Mouse (Mus musculus) frontal cortex, adult 2 months (tissue): ENCODE results near the gene Ube3c. TPM values are rescaled to one million over a fixed set of nuclear protein-coding genes. Genes with fewer than 3 reads are reported as not detected.
A peak's percentile ranks its signal among the peaks of the same experiment; 100 is the strongest.

Experiments used
- DNase-seq, 2 experiments: peaks; one replicate each; pipeline ENCODE4 v3.0.0; 2022; ENCODE audit warnings: low spot score in 1 of 2; ENCODE audit errors: extremely low spot score in 1 of 2
- polyA plus RNA-seq: library from polyadenylated mRNA; depleted of rRNA; stranded (reverse); fragments of >200 nt; gene quantifications from 2 replicates; pipeline ENCODE4 v1.2.3, GENCODE M21; 2012; rRNA removed

Ube3c gene
- polyA plus RNA-seq, 1 experiment = 37.9 TPM

- DNase-seq = no peak
Measured at GRCm38 (mm10) chr5:29665391-29665790, 96.3 kb downstream of the Ube3c start.

DNA sequence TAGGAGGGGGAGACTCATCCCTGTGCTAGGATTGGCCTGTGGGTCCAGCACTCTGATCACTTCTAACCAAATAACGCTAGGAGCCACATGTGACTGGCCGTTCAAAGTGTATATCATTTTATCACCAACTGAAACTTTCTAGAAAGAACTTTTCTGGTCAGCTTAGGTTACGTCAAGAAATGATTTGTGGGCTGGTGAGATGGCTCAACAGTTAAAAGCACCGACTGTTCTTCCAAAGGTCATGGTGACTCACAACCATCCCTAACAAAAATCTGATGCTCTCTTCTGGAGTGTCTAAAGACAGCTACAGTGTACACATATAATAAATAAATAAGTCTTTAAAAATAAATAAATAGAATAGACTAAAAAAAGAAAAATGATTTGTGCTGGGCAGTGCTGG is 103.5 kb downstream of the Ube3c start:
- no peak for DNase-seq

DNA sequence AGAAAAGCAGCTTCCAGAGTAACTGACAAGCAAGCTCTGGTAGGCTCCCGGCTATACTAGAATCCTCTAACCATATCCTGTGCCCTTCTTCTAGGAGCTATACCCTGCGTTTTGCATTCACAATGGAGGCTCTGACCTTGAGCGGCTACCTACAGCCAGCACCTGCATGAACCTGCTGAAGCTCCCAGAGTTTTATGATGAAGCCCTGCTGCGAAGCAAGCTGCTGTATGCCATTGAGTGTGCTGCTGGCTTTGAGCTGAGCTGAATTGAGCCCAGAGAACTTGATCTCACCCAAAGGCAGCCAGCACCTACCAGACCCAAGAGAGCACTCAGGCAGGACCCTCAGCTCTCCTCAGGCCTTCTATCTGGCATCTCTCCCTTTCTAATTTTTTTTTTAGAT is 105.3 kb downstream of the Ube3c start:
- no peak for DNase-seq

DNA sequence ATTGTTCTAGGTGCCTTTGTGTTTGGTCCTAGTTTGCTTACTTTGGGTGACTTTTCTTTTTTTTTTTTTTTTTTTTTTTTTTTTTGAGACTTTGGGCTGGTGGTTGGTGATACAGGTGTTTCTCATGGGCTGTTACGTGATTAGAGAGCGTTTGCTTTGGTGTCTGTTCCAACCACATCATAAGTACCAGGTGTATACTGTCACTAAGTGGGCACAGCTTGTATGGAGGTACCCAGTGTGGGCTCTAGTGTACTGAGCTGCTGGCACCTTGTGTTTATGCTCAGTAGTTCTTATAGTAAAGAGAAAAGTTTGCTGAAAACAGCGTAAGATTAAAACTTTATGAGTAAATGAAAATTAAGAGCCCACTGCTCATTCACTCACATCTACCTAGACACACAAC is 107.4 kb downstream of the Ube3c start:
- no peak for DNase-seq

- no peak for DNase-seq
Measured at GRCm38 (mm10) chr5:29685085-29685484, 116.0 kb downstream of the Ube3c start.

DNA sequence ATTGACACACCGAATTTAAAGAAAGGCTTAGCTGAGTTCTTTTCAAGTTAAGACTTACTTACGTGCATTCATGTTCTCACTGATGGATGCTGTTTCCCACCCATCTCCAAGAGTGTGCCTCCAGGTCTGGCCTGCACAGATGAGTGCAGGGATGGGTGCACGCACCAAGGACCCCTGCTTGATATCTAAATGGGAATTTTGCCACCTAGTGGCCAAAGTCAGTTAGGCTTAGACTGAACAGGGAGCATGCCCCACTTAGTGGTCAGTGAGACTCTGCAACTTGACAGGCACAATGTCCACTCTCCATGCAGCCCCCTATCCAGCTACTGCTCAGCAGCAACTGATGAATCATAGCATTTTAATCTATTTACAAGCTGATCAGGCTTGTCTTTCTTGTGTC is 118.6 kb downstream of the Ube3c start:
- DNase-seq = peak in 1 of 2 experiments; percentile 23

- no peak for DNase-seq
Measured at GRCm38 (mm10) chr5:29688352-29688751, 119.3 kb downstream of the Ube3c start.

GRCm38 (mm10) chr5:29698493-29698892 is 129.5 kb downstream of the Ube3c start:
- DNase-seq = no peak

GRCm38 (mm10) chr5:29699520-29700202 is 130.6 kb downstream of the Ube3c start:
- peak in 1 of 2 experiments; percentile 13 for DNase-seq

DNA sequence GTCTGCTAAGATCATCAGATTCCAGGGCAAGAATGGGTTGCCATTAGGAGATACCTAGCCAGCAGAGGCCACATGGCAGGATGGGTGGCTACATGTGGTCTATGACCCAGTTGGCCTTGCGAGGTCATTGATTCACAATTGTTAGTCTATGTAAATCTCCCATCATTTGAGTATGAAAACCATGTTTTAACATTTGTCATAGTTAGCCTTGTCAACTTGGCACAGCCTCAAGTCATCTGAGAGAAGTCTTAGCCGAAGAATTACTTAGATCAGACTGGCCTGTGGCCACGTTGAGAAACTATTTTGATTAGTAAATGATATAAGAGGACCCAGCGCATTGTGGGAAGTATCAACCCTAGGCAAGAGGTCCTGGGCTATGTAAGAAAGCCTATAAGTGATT is 138.2 kb downstream of the Ube3c start:
- no peak for DNase-seq

GRCm38 (mm10) chr5:29708258-29708657 is 139.2 kb downstream of the Ube3c start:
- DNase-seq = no peak

GRCm38 (mm10) chr5:29711631-29712030 is 142.6 kb downstream of the Ube3c start:
- DNase-seq = peak in 1 of 2 experiments; percentile 37

- DNase-seq = no peak
Measured at GRCm38 (mm10) chr5:29712906-29713305, 143.9 kb downstream of the Ube3c start.

- no peak for DNase-seq
Measured at GRCm38 (mm10) chr5:29721159-29721558, 152.1 kb downstream of the Ube3c start.

DNA sequence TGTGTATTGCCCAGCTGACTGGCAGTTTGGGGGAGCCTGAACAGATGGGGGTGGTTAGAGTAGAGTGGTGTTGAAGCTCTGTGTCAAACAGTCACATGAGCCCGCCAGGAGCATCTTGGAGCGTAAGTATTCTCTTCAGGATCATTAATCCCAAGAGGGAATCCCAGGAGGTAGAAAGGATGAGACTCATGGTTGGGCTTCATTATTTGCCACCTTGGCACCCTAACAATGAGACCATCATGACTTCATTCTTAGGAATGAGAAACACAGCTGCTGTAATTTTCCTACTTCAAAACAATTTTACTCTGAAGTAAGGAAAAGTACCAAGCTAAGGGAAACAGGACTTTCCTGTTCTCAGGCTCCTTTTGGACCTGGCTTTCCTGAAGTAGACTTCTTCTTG is 156.3 kb downstream of the Ube3c start:
- no peak for DNase-seq

Other genes starting within 250 kb of the Ube3c start
- 12.1 and 14.6 TPM in 2 replicates for gene Lmbr1, start 190.9 kb upstream of the Ube3c start, polyA plus RNA-seq
- 19.4 and 20.6 TPM in 2 replicates for gene Nom1, start 134.6 kb upstream of the Ube3c start, polyA plus RNA-seq
- not detected in 2 replicates for gene Mnx1, start 90.8 kb upstream of the Ube3c start, polyA plus RNA-seq
- 195 and 200 TPM in 2 replicates for gene Dnajb6, start 166.4 kb downstream of the Ube3c start, polyA plus RNA-seq
- gene Gm5129, start 166.7 kb downstream of the Ube3c start, polyA plus RNA-seq = not detected in 2 replicates